Mouse (Mus musculus) kidney, adult 2 months (tissue): ENCODE measurements around the gene Fam198a. TPM values are rescaled to one million over a fixed set of nuclear protein-coding genes. Genes with fewer than 3 reads are reported as not detected.
A peak's percentile ranks its signal among the peaks of the same experiment; 100 is the strongest.

Experiments
- DNase-seq: peaks from one replicate; pipeline ENCODE4 v3.0.0; 2021
- H3K27ac ChIP-seq: fragments of 200-500 bp; 2 replicates; pipeline ENCODE4 v1.5.1; 2012; ENCODE audit warnings: low read depth, low read length, control low read depth, inconsistent platforms; ENCODE audit not compliant: insufficient read depth
- H3K27me3 ChIP-seq: fragments of 200-500 bp; replicated peaks from 2 replicates; pipeline ENCODE4 v1.6.1; 2012; ENCODE audit warnings: mild to moderate bottlenecking, moderate library complexity, low read length, inconsistent platforms; ENCODE audit not compliant: control insufficient read depth, insufficient read depth
- H3K36me3 ChIP-seq: fragments of 200-500 bp; 2 replicates; pipeline ENCODE4 v1.6.1; 2012; ENCODE audit warnings: mild to moderate bottlenecking, moderate library complexity, low read length, inconsistent platforms; ENCODE audit not compliant: control insufficient read depth, insufficient read depth
- H3K4me1 ChIP-seq: fragments of 200-500 bp; 2 replicates; pipeline ENCODE4 v1.6.1; 2011; ENCODE audit warnings: low read length; ENCODE audit not compliant: control insufficient read depth, insufficient read depth
- H3K4me3 ChIP-seq: fragments of 200-500 bp; 2 replicates; pipeline ENCODE4 v1.5.1; 2011; ENCODE audit warnings: mild to moderate bottlenecking, low read depth, low read length, control low read depth; ENCODE audit not compliant: insufficient read depth
- CTCF ChIP-seq: fragments of 200-500 bp; conservative IDR thresholded peaks from 2 replicates; pipeline ENCODE4 v1.5.1; 2011; ENCODE audit warnings: low read depth, mild to moderate bottlenecking, control low read depth, low read length, moderate library complexity, mixed read lengths; ENCODE audit not compliant: insufficient read depth, insufficient read length
- POLR2A ChIP-seq: fragments of 200-500 bp; IDR thresholded peaks from one replicate; pipeline ENCODE4 v1.6.1; 2011; ENCODE audit warnings: low read depth, low read length, control low read depth
- WGBS: fragments of 180-500 bp; shearing (Covaris S2); methylation state at CpG from one replicate; pipeline ENCODE4 v1.1.7; 2018; 5-methylcytosine and 5-hydroxymethylcytosine counted together
- polyA plus RNA-seq: library from polyadenylated mRNA; depleted of rRNA; stranded (reverse); fragments of >200 nt; gene quantifications from 2 replicates; pipeline ENCODE4 v1.2.3, GENCODE M21; 2012

Fam198a gene
- polyA plus RNA-seq, 1 experiment: 0.25 TPM

GRCm38 (mm10) chr9:121991041-121991440, 40.3 kb downstream of the Fam198a start:
- H3K36me3 ChIP-seq: no peaks in the 10 kb centered on the region
- DNase-seq: no peak
- no peak overlapping the region for H3K4me3 ChIP-seq
- 0 out of 2 replicates have a peak, but pooled peaks cover 3% of the 10 kb centered on the region for H3K4me1 ChIP-seq
- TF ChIP-seq CTCF: no peak
- TF ChIP-seq POLR2A: no peak
- no peaks in the 10 kb centered on the region for H3K27me3 ChIP-seq
- H3K27ac ChIP-seq: no peak overlapping the region
- 62% methylated on average over 5 of the region's 5 CpGs for WGBS

GRCm38 (mm10) chr9:121993047-121993446, 42.3 kb downstream of the Fam198a start:
- WGBS: 66% methylated on average over 3 of the region's 3 CpGs
- TF ChIP-seq CTCF (no peak), POLR2A (no peak)
- 0 out of 2 replicates have a peak, but pooled peaks cover 3% of the 10 kb centered on the region for H3K4me1 ChIP-seq
- no peak overlapping the region for H3K27ac ChIP-seq
- DNase-seq: no peak
- no peaks in the 10 kb centered on the region for H3K27me3 ChIP-seq
- no peaks in the 10 kb centered on the region for H3K36me3 ChIP-seq
- no peak overlapping the region for H3K4me3 ChIP-seq

GRCm38 (mm10) chr9:121995077-121995476, 44.3 kb downstream of the Fam198a start:
- 0 out of 2 replicates have a peak, but pooled peaks cover 3% of the 10 kb centered on the region for H3K4me1 ChIP-seq
- TF ChIP-seq POLR2A (no peak), CTCF (no peak)
- DNase-seq: no peak
- H3K27me3 ChIP-seq: no peaks in the 10 kb centered on the region
- no peak overlapping the region for H3K27ac ChIP-seq
- H3K4me3 ChIP-seq: peak overlapping the region; percentile 70
- H3K36me3 ChIP-seq: no peaks in the 10 kb centered on the region
- 11% methylated on average over 10 of the region's 10 CpGs for WGBS

- Histone ChIP-seq H3K27me3 (no peaks in the 10 kb centered on the region), H3K4me1 (0 out of 2 replicates have a peak, but pooled peaks cover 3% of the 10 kb centered on the region), H3K36me3 (no peaks in the 10 kb centered on the region), H3K27ac (no peak overlapping the region), H3K4me3 (peak overlapping the region; percentile 70)
- WGBS: under 1% methylated on average over 53 of the region's 53 CpGs
- DNase-seq: peak; percentile 94
- TF ChIP-seq POLR2A (no peak), CTCF (0 out of 2 replicates have a peak, but pooled peaks have one; percentile 9)
Observed at GRCm38 (mm10) chr9:121995508-121996131, 44.8 kb downstream of the Fam198a start.

GRCm38 (mm10) chr9:121997010-121997409, 46.2 kb downstream of the Fam198a start, which contains the start of gene Pomgnt2:
Gene Pomgnt2 (minus strand): TSS chr9:121997110.
- TF ChIP-seq POLR2A (no peak), CTCF (no peak)
- Histone ChIP-seq H3K27ac (no peak within 1 kb of the TSS), H3K4me3 (no peak within 1 kb of the TSS), H3K36me3 (no peaks in the 10 kb centered on the region), H3K27me3 (no peaks in the 10 kb centered on the region), H3K4me1 (0 out of 2 replicates have a peak, but pooled peaks cover 3% of the 10 kb centered on the region)
- no peak for DNase-seq

- TF ChIP-seq CTCF (no peak), POLR2A (no peak)
- no peak overlapping the region for H3K27ac ChIP-seq
- DNase-seq: no peak
- H3K27me3 ChIP-seq: no peaks in the 10 kb centered on the region
- no peak overlapping the region for H3K4me3 ChIP-seq
- H3K4me1 ChIP-seq: 0 out of 2 replicates have a peak, but pooled peaks cover 3% of the 10 kb centered on the region
- 59% methylated on average over 4 of the region's 4 CpGs for WGBS
- no peaks in the 10 kb centered on the region for H3K36me3 ChIP-seq
Observed at GRCm38 (mm10) chr9:121997978-121998377, 47.2 kb downstream of the Fam198a start.

- H3K4me3 ChIP-seq: no peak overlapping the region
- DNase-seq: no peak
- H3K27me3 ChIP-seq: no peaks in the 10 kb centered on the region
- H3K4me1 ChIP-seq: no peaks in the 10 kb centered on the region
- H3K27ac ChIP-seq: no peak overlapping the region
- H3K36me3 ChIP-seq: no peaks in the 10 kb centered on the region
- no peak for TF ChIP-seq POLR2A
- no peak for TF ChIP-seq CTCF
- 90% methylated on average over 2 of the region's 2 CpGs for WGBS
Observed at GRCm38 (mm10) chr9:122006175-122006574, 55.4 kb downstream of the Fam198a start.
